In the genomic region with DNA sequence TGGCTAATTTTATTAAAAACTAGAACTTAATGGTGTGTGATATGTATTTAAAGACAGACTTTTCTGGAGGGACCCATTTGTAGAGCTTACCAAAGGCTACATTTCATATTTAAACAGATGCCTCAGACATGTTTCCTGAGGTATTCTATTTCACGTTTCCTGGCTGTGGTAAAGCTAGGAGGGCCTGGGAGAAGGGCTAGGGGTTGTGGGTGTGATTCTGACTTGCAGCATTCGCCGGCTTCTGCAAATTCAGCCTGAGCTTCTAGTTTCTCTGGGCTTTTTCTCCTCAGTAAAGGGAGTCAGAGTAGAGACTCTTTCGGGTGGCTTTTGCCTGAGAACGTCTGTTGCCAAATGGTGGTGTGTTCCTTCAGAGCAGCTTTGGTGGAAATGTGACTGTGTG, we compare ENCODE assay signal across 29 mouse cellular contexts. TPM values are rescaled to one million over a fixed set of nuclear protein-coding genes. Genes with fewer than 3 reads are reported as not detected.
DNase-seq lines count a peak whose midpoint lies in the region; ATAC-seq lines count a peak whose summit lies in the region.
"Had no signal": no experiment of that assay in that cellular context is flagged by ENCODE, and none has a peak within 500 bp of the region (broad histone marks: within the 10 kb centered on the region; RNA-seq: fewer than 3 reads in every experiment).

No protein-coding gene starts in this region.

- H3K9me3 ChIP-seq in megakaryocyte, embryonic 14.5 days = peaks cover 8% of the 10 kb centered on the region
- no peaks in the 10 kb centered on the region for H3K9me3 ChIP-seq in kidney, embryonic 16.5 days (ENCODE audit: low read length)
- H3K9me3 ChIP-seq: midbrain, embryonic 12.5 days; neural tube, embryonic 12.5 days had no signal

- peaks cover 5% of the 10 kb centered on the region; the same call in 1 of the 2 replicates for H3K4me1 ChIP-seq in brown adipose tissue, adult 24 weeks (ENCODE audit: control insufficient read depth, insufficient read depth, insufficient read length, low read length)
- H3K4me1 ChIP-seq in megakaryocyte, embryonic 14.5 days = peaks cover 7% of the 10 kb centered on the region; the same call in 1 of the 2 replicates
- no peaks in the 10 kb centered on the region for H3K4me1 ChIP-seq in kidney, embryonic 16.5 days (ENCODE audit: insufficient read depth, low read length)
- H3K4me1 ChIP-seq: midbrain, embryonic 12.5 days; neural tube, embryonic 12.5 days had no signal

- H3K36me3 ChIP-seq in megakaryocyte, embryonic 14.5 days (replicated peaks; ENCODE audit: low read length) = no peaks in the 10 kb centered on the region
- H3K36me3 ChIP-seq in kidney, embryonic 16.5 days (ENCODE audit: insufficient read depth, low read length) = no peaks in the 10 kb centered on the region
- H3K36me3 ChIP-seq: midbrain, embryonic 12.5 days; neural tube, embryonic 12.5 days had no signal

- peak; percentile 66 for ATAC-seq in common myeloid progenitor, adult 5-6 weeks (replicated peaks; ENCODE audit: low read depth, poor library complexity, severe bottlenecking)
- peak; percentile 55 to 79; a peak in 3 of 4 replicates for ATAC-seq in hematopoietic stem cell, adult 5-6 weeks (replicated peaks in 1 of 2; ENCODE audit: insufficient read depth in 1 of 2, low FRiP score in 2 of 2, low TSS enrichment in 1 of 2, low read depth in 1 of 2, poor library complexity in 2 of 2, severe bottlenecking in 2 of 2)
- ATAC-seq in kidney, embryonic 16.5 days (ENCODE audit: low FRiP score, low TSS enrichment) = no peak
- ATAC-seq: forebrain, embryonic 16.5 days; intestine, postnatal 0 days had no signal

- H3K4me2 ChIP-seq in kidney, embryonic 16.5 days (replicated peaks; ENCODE audit: low read depth, low read length) = no peak overlapping the region
- H3K4me2 ChIP-seq: heart, embryonic 11.5 days; hindbrain, embryonic 14.5 days; midbrain, embryonic 12.5 days; neural tube, embryonic 12.5 days had no signal

- 72% methylated on average over 5 of the region's 5 CpGs for WGBS in kidney, embryonic 16.5 days

- no peak for DNase-seq in embryo, embryonic 11 days
- DNase-seq: adrenal gland, adult 2 months; B cell, adult 2 months; cerebellum, adult 9-10 months; gastrocnemius, postnatal 10 days; heart, adult 18-20 months; heart, postnatal 36 days; kidney, adult 9 months; kidney, postnatal 14 days; liver; lung, adult 2 months; lung, postnatal 10 days; right cerebral cortex, postnatal 4 days; thymus, adult 2 months; thymus, postnatal 4 days had no signal

- no peak overlapping the region for H3K9ac ChIP-seq in kidney, embryonic 16.5 days (replicated peaks; ENCODE audit: low read length)
- H3K9ac ChIP-seq: hindbrain, embryonic 14.5 days; liver, embryonic 14.5 days; midbrain, embryonic 12.5 days; neural tube, embryonic 12.5 days had no signal

- H3K27ac ChIP-seq in brown adipose tissue, adult 24 weeks (replicated peaks; ENCODE audit: low read depth, low read length) = peak overlapping the region; percentile 50; the same call in 1 of the 2 replicates
- no peak overlapping the region for H3K27ac ChIP-seq in kidney, embryonic 16.5 days (ENCODE audit: low read length)
- H3K27ac ChIP-seq: hindbrain, embryonic 14.5 days; liver, embryonic 14.5 days; midbrain, embryonic 12.5 days; neural tube, embryonic 12.5 days had no signal

- no peak overlapping the region for H3K4me3 ChIP-seq in brown adipose tissue, adult 24 weeks (ENCODE audit: insufficient read depth, low read depth, low read length)
- peak overlapping the region; percentile 18 for H3K4me3 ChIP-seq in megakaryocyte, embryonic 14.5 days (replicated peaks)
- no peak overlapping the region for H3K4me3 ChIP-seq in kidney, embryonic 16.5 days (ENCODE audit: low read length)
- H3K4me3 ChIP-seq: erythroblast, embryonic 14.5 days; midbrain, embryonic 12.5 days; myocyte; neural tube, embryonic 12.5 days had no signal

- H3K27me3 ChIP-seq in megakaryocyte, embryonic 14.5 days (replicated peaks) = no peaks in the 10 kb centered on the region
- H3K27me3 ChIP-seq in kidney, embryonic 16.5 days (ENCODE audit: insufficient read depth, low read length) = no peaks in the 10 kb centered on the region
- H3K27me3 ChIP-seq: midbrain, embryonic 12.5 days; neural tube, embryonic 12.5 days had no signal

RNA-seq across cellular contexts. Expression of gene Arhgap24, which starts 10.4 kb away (rescaled TPM):
- 26.8 and 28.3 TPM in 2 replicates for polyA plus RNA-seq in brown adipose tissue, adult 24 weeks (2012; ENCODE audit: insufficient read depth, insufficient read length, missing spikeins)
- total RNA-seq in common myeloid progenitor, adult 5-6 weeks (2017) = 0.91 and 1.1 TPM in 2 replicates
- total RNA-seq in hematopoietic stem cell, adult 5-6 weeks (2017) = 0.13 and 0.50 TPM in 2 replicates
- polyA plus RNA-seq in megakaryocyte, embryonic 14.5 days (2012; ENCODE audit: insufficient read depth, low replicate concordance) = 1.4 TPM in 1 of 2 replicates, not detected in the other
- 95.1 and 104 TPM in 2 replicates for polyA plus RNA-seq in kidney, embryonic 16.5 days (2015; fragmentation: Nextera tagmentation; extraction: Ambion mirVana)
- polyA plus RNA-seq: erythroblast, embryonic 14.5 days had no signal

Comparison
In these comparisons a context has a peak if more than half of its experiments do, and no peak if none do; other contexts are left out.
1. RNA of gene Arhgap24, which starts 10.4 kb away (polyA plus RNA-seq): 95.1 to 104 TPM in kidney, embryonic 16.5 days and 26.8 to 28.3 TPM in brown adipose tissue, adult 24 weeks; 1.4 TPM in megakaryocyte, embryonic 14.5 days; every median in the first group is over 10 times any median in the second.